Mouse (Mus musculus): ENCODE measurements around the gene Sirpa. TPM values are rescaled to one million over a fixed set of nuclear protein-coding genes. Genes with fewer than 3 reads are reported as not detected.

The Sirpa gene
- polyA plus RNA-seq, 1 experiment: 94.2 TPM

DNA sequence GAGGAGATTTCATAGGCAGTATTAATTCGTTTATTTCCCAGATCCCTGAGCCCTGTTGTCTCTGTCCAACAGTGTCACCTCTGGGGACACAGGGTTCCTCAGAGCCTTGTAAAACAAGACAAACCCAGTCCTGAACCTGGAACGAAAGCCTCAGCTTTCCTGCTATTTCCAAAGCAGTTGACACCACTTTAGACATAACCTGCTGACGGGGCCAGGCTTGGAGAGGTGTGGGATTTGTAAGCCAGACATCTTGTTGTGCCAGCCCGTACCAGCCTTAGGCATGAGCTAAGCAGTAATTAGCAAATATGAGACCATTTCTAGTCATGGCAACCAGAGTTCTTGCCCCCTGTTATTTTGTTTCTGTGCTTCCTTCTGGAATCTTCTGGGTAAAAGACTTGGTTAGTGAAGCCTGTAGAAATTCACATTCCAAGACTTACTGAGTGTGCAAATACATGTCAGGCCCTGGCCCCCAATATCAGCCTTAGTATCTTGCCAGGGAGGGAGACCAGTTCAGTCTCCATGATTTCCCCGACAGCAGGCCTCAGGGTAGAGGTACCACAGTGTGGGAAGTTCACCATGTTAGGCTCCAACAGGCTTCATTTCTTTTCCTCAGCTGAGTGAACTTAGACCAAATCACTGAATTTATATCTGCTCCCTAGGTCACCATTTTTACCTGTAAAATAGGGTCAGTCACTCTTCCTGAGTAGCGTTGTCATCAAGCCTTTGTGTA is 36.0 kb downstream of the Sirpa start:
- Histone ChIP-seq H3K4me1 (ENCODE audit: control insufficient read depth, insufficient read depth, low read length) (peaks cover 8% of the 10 kb centered on the region), H3K4me3 (replicated peaks; ENCODE audit: extremely low read depth, low read depth, low read length) (no peak overlapping the region)
- WGBS: 88% methylated on average over 6 of the region's 6 CpGs
- TF ChIP-seq CTCF (IDR thresholded peaks at IDR 0.05; ENCODE audit: insufficient read depth, low read length): no peak
- no peak for TF ChIP-seq POLR2A (IDR thresholded peaks at IDR 0.05; ENCODE audit: borderline replicate concordance, extremely low read depth, low read depth, low read length)
- peak; percentile 2 for DNase-seq

- no peak overlapping the region for H3K4me3 ChIP-seq (replicated peaks; ENCODE audit: extremely low read depth, low read depth, low read length)
- peak; percentile 2 for DNase-seq
- TF ChIP-seq POLR2A (IDR thresholded peaks at IDR 0.05; ENCODE audit: borderline replicate concordance, extremely low read depth, low read depth, low read length) (no peak), CTCF (IDR thresholded peaks at IDR 0.05; ENCODE audit: insufficient read depth, low read length) (no peak)
- peaks cover 12% of the 10 kb centered on the region for H3K4me1 ChIP-seq (ENCODE audit: control insufficient read depth, insufficient read depth, low read length)
- 96% methylated on average over 15 of the region's 15 CpGs for WGBS
Observed at GRCm38 (mm10) chr2:129629786-129630531, 37.3 kb downstream of the Sirpa start.

DNA sequence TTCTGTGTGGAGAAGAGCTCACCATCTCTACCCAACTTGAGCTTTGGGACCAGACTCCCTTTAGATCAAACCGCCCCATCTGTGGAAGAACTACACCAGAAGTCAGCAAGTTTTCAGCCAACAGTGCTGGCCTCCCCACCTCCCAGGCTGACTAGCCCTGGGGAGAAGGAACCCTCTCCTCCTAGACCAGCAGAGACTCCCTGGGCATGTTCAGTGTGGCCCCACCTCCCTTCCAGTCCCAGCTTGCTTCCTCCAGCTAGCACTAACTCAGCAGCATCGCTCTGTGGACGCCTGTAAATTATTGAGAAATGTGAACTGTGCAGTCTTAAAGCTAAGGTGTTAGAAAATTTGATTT is 37.9 kb downstream of the Sirpa start:
- Histone ChIP-seq H3K4me3 (replicated peaks; ENCODE audit: extremely low read depth, low read depth, low read length) (no peak overlapping the region), H3K4me1 (ENCODE audit: control insufficient read depth, insufficient read depth, low read length) (peaks cover 12% of the 10 kb centered on the region)
- TF ChIP-seq POLR2A (IDR thresholded peaks at IDR 0.05; ENCODE audit: borderline replicate concordance, extremely low read depth, low read depth, low read length): no peak
- no peak for TF ChIP-seq CTCF (IDR thresholded peaks at IDR 0.05; ENCODE audit: insufficient read depth, low read length)
- peak; percentile 1 for DNase-seq
- 90% methylated on average over 3 of the region's 3 CpGs for WGBS

GRCm38 (mm10) chr2:129630978-129631660 is 38.5 kb downstream of the Sirpa start:
- peak; percentile 4 for DNase-seq
- 79% methylated on average over 7 of the region's 7 CpGs for WGBS
- TF ChIP-seq POLR2A (IDR thresholded peaks at IDR 0.05; ENCODE audit: borderline replicate concordance, extremely low read depth, low read depth, low read length) (no peak), CTCF (IDR thresholded peaks at IDR 0.05; ENCODE audit: insufficient read depth, low read length) (no peak)
- peaks cover 12% of the 10 kb centered on the region for H3K4me1 ChIP-seq (ENCODE audit: control insufficient read depth, insufficient read depth, low read length)
- H3K4me3 ChIP-seq (replicated peaks; ENCODE audit: extremely low read depth, low read depth, low read length): no peak overlapping the region

DNA sequence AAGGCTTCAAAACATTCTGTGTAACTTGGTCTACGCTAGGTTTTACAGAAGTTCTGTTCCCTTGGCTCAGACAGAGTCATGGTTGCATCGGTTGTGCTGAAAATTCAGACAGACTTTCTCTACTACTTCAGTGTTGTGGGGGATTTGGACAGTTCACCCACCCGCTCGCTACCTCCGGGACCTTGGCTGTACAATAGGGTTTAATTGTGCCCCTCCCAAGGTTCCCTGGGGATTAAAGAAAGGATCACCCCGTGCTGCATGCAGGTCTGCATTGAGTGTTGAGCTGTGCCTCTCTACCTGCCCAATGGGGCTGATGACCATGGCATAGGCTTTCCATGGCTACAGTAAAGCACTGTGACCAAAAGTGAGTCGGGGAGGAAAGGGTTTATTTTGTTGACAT is 39.7 kb downstream of the Sirpa start:
- peak; percentile 2 for DNase-seq
- H3K4me1 ChIP-seq (ENCODE audit: control insufficient read depth, insufficient read depth, low read length): peaks cover 12% of the 10 kb centered on the region
- WGBS: 95% methylated on average over 7 of the region's 7 CpGs
- TF ChIP-seq POLR2A (IDR thresholded peaks at IDR 0.05; ENCODE audit: borderline replicate concordance, extremely low read depth, low read depth, low read length): no peak
- no peak for TF ChIP-seq CTCF (IDR thresholded peaks at IDR 0.05; ENCODE audit: insufficient read depth, low read length)
- H3K4me3 ChIP-seq (replicated peaks; ENCODE audit: extremely low read depth, low read depth, low read length): no peak overlapping the region

DNA sequence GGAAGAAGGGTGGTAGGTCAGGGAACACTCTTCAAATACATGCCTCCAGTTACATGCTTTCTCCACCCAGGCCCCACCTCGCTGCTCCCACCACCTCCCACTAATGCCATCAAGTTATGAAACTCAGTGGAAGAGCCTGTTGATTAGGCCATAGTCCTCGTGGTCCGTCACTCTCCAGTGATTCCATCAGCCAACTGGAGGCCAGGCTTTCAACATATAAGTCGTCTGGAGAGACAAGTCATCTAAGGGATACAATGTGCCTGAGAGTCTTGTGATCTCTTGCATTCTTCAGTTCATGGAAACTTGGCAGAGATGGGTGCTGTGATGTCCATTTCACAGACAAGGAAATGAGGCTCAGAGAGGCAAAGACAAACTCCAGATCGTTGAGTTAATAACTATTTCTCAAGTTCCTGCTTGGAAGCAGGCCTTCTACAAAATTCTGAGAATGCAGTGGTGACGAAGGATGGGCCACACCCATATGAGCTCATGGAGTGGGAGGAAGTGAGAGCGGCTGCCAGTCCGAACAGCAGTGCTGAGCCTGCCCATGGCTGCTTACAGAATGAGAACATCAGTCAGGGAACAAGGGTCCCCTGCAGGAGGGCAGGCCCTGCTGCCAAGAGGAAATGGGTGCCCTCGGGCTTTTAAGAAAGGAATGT is 40.6 kb downstream of the Sirpa start:
- TF ChIP-seq CTCF (IDR thresholded peaks at IDR 0.05; ENCODE audit: insufficient read depth, low read length) (no peak), POLR2A (IDR thresholded peaks at IDR 0.05; ENCODE audit: borderline replicate concordance, extremely low read depth, low read depth, low read length) (no peak)
- Histone ChIP-seq H3K4me1 (ENCODE audit: control insufficient read depth, insufficient read depth, low read length) (peaks cover 12% of the 10 kb centered on the region), H3K4me3 (replicated peaks; ENCODE audit: extremely low read depth, low read depth, low read length) (no peak overlapping the region)
- DNase-seq: peak; percentile 69
- WGBS: 19% methylated on average over 9 of the region's 9 CpGs

GRCm38 (mm10) chr2:129633982-129634381 is 41.3 kb downstream of the Sirpa start:
- peak; percentile 3 for DNase-seq
- Histone ChIP-seq H3K4me3 (replicated peaks; ENCODE audit: extremely low read depth, low read depth, low read length) (no peak overlapping the region), H3K4me1 (ENCODE audit: control insufficient read depth, insufficient read depth, low read length) (peaks cover 12% of the 10 kb centered on the region)
- WGBS: 48% methylated on average over 3 of the region's 3 CpGs
- TF ChIP-seq POLR2A (IDR thresholded peaks at IDR 0.05; ENCODE audit: borderline replicate concordance, extremely low read depth, low read depth, low read length) (no peak), CTCF (IDR thresholded peaks at IDR 0.05; ENCODE audit: insufficient read depth, low read length) (no peak)

- 46% methylated on average over 4 of the region's 4 CpGs for WGBS
- no peaks in the 10 kb centered on the region; the same call in 1 of the 2 replicates for H3K4me1 ChIP-seq (ENCODE audit: control insufficient read depth, insufficient read depth, low read length)
- TF ChIP-seq CTCF (IDR thresholded peaks at IDR 0.05; ENCODE audit: insufficient read depth, low read length) (no peak), POLR2A (IDR thresholded peaks at IDR 0.05; ENCODE audit: borderline replicate concordance, extremely low read depth, low read depth, low read length) (no peak)
- no peak for DNase-seq
- H3K4me3 ChIP-seq (replicated peaks; ENCODE audit: extremely low read depth, low read depth, low read length): no peak overlapping the region
Observed at GRCm38 (mm10) chr2:129652616-129653015, 60.0 kb downstream of the Sirpa start.

GRCm38 (mm10) chr2:129653632-129654031 is 61.0 kb downstream of the Sirpa start:
- Histone ChIP-seq H3K4me1 (ENCODE audit: control insufficient read depth, insufficient read depth, low read length) (no peaks in the 10 kb centered on the region; the same call in 1 of the 2 replicates), H3K4me3 (replicated peaks; ENCODE audit: extremely low read depth, low read depth, low read length) (no peak overlapping the region)
- DNase-seq: no peak
- TF ChIP-seq CTCF (IDR thresholded peaks at IDR 0.05; ENCODE audit: insufficient read depth, low read length): no peak
- no peak for TF ChIP-seq POLR2A (IDR thresholded peaks at IDR 0.05; ENCODE audit: borderline replicate concordance, extremely low read depth, low read depth, low read length)
- 81% methylated on average over 2 of the region's 2 CpGs for WGBS

Data from lung, adult 2 months (tissue).